Mouse (Mus musculus) intestine, postnatal 0 days (tissue): ENCODE results near the gene Aldh1a3. TPM values are rescaled to one million over a fixed set of nuclear protein-coding genes. Genes with fewer than 3 reads are reported as not detected.

Experiments used
- ATAC-seq: fragments of 200-750 bp; cut with Nextera tagmentation; 2 replicates; pipeline ENCODE4 v1.8.0; 2017; ENCODE audit warnings: mild to moderate bottlenecking, moderate TSS enrichment, moderate library complexity
- H3K27ac ChIP-seq: fragments of 300-500 bp; sonication (generic); 2 replicates; pipeline ENCODE4 v1.5.1; 2014; ENCODE audit warnings: mild to moderate bottlenecking, low read depth, low read length, moderate library complexity
- H3K27me3 ChIP-seq: fragments of 300-500 bp; sonication (generic); replicated peaks from 2 replicates; pipeline ENCODE4 v1.6.1; 2014; ENCODE audit warnings: low read length, mixed read lengths; ENCODE audit not compliant: control insufficient read depth, insufficient read depth
- H3K36me3 ChIP-seq: fragments of 300-500 bp; sonication (generic); 2 replicates; pipeline ENCODE4 v1.6.1; 2014; ENCODE audit warnings: mild to moderate bottlenecking, moderate library complexity; ENCODE audit not compliant: control insufficient read depth, insufficient read depth
- H3K4me1 ChIP-seq: fragments of 300-500 bp; sonication (generic); replicated peaks from 2 replicates; pipeline ENCODE4 v1.6.1; 2014; ENCODE audit warnings: antibody characterized with exemption, low read length, mixed read lengths; ENCODE audit not compliant: control insufficient read depth, insufficient read depth
- H3K4me2 ChIP-seq: fragments of 300-500 bp; sonication (generic); replicated peaks from 2 replicates; pipeline ENCODE4 v1.6.1; 2014; ENCODE audit warnings: low read depth, mild to moderate bottlenecking, moderate library complexity
- H3K4me3 ChIP-seq: fragments of 300-500 bp; sonication (generic); 2 replicates; pipeline ENCODE4 v1.5.1; 2014; ENCODE audit warnings: low read depth, low read length
- H3K9ac ChIP-seq: fragments of 300-500 bp; sonication (generic); 2 replicates; pipeline ENCODE4 v1.6.1; 2014; ENCODE audit warnings: mild to moderate bottlenecking, low read depth, low read length
- H3K9me3 ChIP-seq: fragments of 300-500 bp; sonication (generic); 2 replicates; pipeline ENCODE4 v1.6.1; 2016; ENCODE audit warnings: mixed run types; ENCODE audit not compliant: control insufficient read depth
- CTCF ChIP-seq: sonication (generic); IDR thresholded peaks from 2 replicates; pipeline ENCODE4 v1.5.1; 2016; ENCODE audit warnings: low read depth, mild to moderate bottlenecking, control low read depth, antibody characterized with exemption, moderate library complexity
- WGBS: fragments of 180-500 bp; shearing (Covaris S2); extraction: QIAGEN DNeasy Blood & Tissue Kit; methylation state at CpG from one replicate; pipeline ENCODE4 v1.1.7; 2014; 5-methylcytosine and 5-hydroxymethylcytosine counted together
- polyA plus RNA-seq: library from polyadenylated mRNA; unstranded; fragments of >200 nt; fragmentation: Nextera tagmentation; extraction: Ambion mirVana; gene quantifications from 2 replicates; pipeline ENCODE4 v1.2.1, GENCODE M21; 2015

The Aldh1a3 gene
- polyA plus RNA-seq, 1 experiment from 2014 or later, result 45.4 TPM

DNA sequence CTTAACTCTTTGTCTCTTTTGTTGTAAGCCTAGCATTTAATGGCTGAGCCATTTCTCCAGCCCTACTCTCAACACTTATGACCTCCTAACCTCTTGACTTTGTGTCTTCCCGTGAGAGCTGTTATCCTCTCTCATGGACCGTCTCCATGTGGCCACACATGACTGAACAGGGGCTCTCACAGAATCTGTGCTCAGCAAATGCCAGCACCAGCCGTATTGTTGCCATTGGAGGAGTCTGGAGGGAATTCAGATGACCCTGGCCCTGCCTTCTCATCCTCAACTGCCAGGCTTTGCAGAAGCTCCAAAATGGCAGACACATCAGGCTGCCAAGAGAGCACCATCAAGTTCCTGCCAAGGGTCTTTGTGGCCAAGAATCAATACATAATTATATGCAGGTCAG is 30.0 kb downstream of the Aldh1a3 start:
- Histone ChIP-seq H3K27ac (no peak overlapping the region), H3K9me3 (no peaks in the 10 kb centered on the region), H3K36me3 (no peaks in the 10 kb centered on the region), H3K4me1 (no peaks in the 10 kb centered on the region), H3K9ac (no peak overlapping the region), H3K4me3 (no peak overlapping the region), H3K27me3 (no peaks in the 10 kb centered on the region), H3K4me2 (no peak overlapping the region)
- ATAC-seq, result no peak
- no peak for TF ChIP-seq CTCF
- 73% methylated on average over 3 of the region's 3 CpGs for WGBS

DNA sequence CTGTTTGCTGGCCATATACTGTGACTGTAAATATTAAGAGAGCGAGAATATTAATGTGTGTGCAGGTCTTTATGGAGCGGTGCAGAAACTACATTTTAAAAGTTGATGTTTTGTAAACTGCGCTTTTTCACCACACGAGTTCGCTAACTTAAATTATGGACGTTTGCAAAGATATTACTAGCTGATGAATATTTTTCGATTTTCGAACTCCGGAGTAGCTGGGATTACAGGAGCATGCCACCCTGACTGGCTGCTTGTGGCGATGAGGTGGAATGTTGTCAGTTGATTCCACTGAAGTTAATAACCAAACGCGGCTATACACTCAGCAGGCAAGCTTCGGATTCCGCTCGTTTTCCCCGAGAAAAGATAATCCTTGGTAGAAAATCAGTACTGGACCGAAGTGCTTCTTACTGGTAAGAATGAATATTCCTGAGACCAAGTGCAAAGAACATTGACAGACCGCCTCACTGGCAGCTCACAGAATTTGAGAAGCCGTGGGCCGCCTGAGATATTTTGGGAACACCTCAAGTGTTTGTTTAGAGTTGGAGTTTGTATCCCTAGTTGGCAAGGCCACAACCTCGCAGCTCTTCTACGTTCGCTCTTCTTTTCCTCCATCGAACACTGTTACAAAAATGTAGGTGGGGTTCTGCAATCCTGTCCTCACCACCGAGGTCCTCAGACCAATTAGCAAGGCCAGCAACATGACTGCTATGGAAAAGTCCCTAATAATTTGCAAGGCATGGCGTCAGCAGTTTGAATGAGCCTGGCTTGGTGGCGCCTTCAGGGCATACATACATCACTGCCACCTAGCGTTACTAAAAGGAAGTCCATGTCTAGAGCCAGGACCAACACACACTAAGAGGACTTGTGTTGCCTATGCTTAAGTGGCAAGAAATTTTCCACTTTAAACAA is 38.4 kb downstream of the Aldh1a3 start:
- no peaks in the 10 kb centered on the region for H3K36me3 ChIP-seq
- TF ChIP-seq CTCF, result peak; percentile 98
- ATAC-seq, result peak; percentile 63
- H3K27me3 ChIP-seq, result no peaks in the 10 kb centered on the region
- H3K9ac ChIP-seq, result peak overlapping the region; percentile 90
- peak overlapping the region; percentile 82 for H3K27ac ChIP-seq
- H3K4me2 ChIP-seq, result peak overlapping the region; percentile 95
- 8% methylated on average over 28 of the region's 28 CpGs for WGBS
- H3K4me1 ChIP-seq, result peaks cover under 1% of the 10 kb centered on the region; the same call in 1 of the 2 replicates
- no peaks in the 10 kb centered on the region for H3K9me3 ChIP-seq
- peak overlapping the region; percentile 67 for H3K4me3 ChIP-seq

DNA sequence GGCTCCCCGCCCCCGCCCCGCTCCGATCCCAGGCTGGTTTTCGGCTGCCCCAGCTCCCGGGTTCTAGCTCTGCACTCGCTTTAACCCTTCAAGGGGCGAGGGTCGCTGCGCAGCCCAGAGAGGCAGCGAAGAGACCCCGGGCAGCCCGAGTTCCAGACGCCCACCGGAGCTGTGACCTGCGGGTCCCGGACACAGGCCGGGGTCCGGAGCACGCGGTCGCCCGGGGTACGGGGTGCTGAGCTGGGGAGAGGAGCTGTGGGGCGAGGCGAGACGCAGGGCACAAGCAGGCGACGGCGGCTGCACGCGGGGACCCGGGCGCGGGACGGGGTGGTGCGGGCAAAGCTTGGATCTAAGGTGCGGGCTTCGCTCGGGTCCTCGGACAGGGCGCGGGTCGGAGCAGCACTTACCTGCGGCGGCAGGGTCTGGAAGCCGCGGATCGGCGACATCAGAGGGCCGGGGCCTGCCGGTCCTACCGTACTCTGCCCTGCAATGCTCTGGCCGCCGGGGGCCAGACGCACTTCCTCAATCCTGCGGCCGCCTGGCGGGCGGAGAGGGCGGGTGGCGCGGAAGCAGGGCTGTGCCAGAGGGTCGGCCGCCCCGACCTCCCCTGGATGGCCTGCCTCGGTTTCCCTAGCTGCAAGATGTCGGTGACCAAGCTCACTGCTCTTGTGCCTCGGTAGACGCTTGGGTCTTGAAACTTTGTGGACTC is 39.4 kb downstream of the Aldh1a3 start, which contains the start of gene Lrrk1:
Gene Lrrk1 (minus strand): TSS at position 538 of the 709 bp plus-strand sequence.
- 2% methylated on average over 69 of the region's 70 CpGs for whole genome bisulfite sequencing
- Histone ChIP-seq H3K9ac (peak within 1 kb of the TSS; percentile 90), H3K4me3 (peak within 1 kb of the TSS; percentile 67), H3K9me3 (no peaks in the 10 kb centered on the region), H3K27me3 (no peaks in the 10 kb centered on the region), H3K4me1 (peaks cover 3% of the 10 kb centered on the region; the same call in 1 of the 2 replicates), H3K27ac (peak within 1 kb of the TSS; percentile 82), H3K36me3 (no peaks in the 10 kb centered on the region), H3K4me2 (peak within 1 kb of the TSS; percentile 95)
- peak; percentile 75 for TF ChIP-seq CTCF
- peak; percentile 79 for ATAC-seq

DNA sequence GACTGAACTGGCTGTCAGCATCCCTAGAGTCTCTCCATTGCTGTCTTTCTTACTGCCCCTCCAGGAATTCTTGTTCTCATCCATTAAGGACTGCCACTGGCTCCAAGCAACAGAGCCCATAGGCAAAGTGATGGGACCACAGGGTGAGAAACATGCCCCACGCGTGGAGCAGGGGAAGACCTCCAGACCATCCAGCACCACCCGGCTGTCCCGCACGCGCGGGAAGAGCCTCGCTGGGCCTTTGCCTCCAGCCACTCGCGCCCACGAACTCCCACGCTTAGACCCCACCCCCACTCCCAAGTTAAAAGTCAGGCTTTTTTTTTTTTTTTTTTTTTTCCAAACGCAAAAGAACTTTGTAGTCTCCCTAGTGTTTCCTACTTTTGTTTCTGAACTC is 39.9 kb downstream of the Aldh1a3 start:
- no peak for ATAC-seq
- peak overlapping the region; percentile 90 for H3K9ac ChIP-seq
- H3K4me3 ChIP-seq, result peak overlapping the region; percentile 67
- no peaks in the 10 kb centered on the region for H3K36me3 ChIP-seq
- H3K27ac ChIP-seq, result peak overlapping the region; percentile 82
- no peaks in the 10 kb centered on the region for H3K9me3 ChIP-seq
- no peaks in the 10 kb centered on the region for H3K27me3 ChIP-seq
- 2% methylated on average over 13 of the region's 13 CpGs for WGBS
- peak overlapping the region; percentile 95 for H3K4me2 ChIP-seq
- H3K4me1 ChIP-seq, result peaks cover 3% of the 10 kb centered on the region; the same call in 1 of the 2 replicates
- TF ChIP-seq CTCF, result no peak

GRCm38 (mm10) chr7:66386411-66386810 is 40.9 kb downstream of the Aldh1a3 start:
- Histone ChIP-seq H3K9me3 (no peaks in the 10 kb centered on the region), H3K27ac (no peak overlapping the region), H3K27me3 (no peaks in the 10 kb centered on the region), H3K9ac (no peak overlapping the region), H3K4me3 (no peak overlapping the region), H3K4me1 (peaks cover 3% of the 10 kb centered on the region; the same call in 1 of the 2 replicates), H3K4me2 (no peak overlapping the region; the same call in 1 of the 2 replicates), H3K36me3 (no peaks in the 10 kb centered on the region)
- WGBS, result 92% methylated on average over 6 of the region's 6 CpGs
- ATAC-seq, result no peak
- TF ChIP-seq CTCF, result no peak

DNA sequence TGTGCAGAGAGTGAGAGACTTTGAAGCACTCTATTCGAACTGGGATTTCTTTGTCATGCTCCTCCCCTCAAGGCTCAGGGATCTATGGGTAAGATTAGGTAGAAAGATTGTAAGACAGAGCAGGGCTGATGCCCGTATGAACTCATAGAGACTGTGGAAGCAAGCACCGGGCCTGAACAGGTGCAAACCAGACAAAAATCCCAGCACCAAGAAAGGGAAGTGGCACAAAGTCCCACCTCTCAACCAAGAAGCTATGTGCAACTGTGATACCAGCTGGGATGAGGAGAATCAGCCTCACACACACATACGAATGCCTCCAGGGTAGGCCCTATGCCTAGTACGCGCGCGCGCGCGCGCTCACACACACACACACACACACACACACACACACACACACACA is 41.5 kb downstream of the Aldh1a3 start:
- no peak for ATAC-seq
- H3K27ac ChIP-seq, result no peak overlapping the region
- H3K4me2 ChIP-seq, result no peak overlapping the region
- no peaks in the 10 kb centered on the region for H3K9me3 ChIP-seq
- H3K36me3 ChIP-seq, result 0 out of 2 replicates have a peak, but pooled peaks cover under 1% of the 10 kb centered on the region
- H3K9ac ChIP-seq, result no peak overlapping the region
- H3K4me3 ChIP-seq, result no peak overlapping the region
- peaks cover 3% of the 10 kb centered on the region; the same call in 1 of the 2 replicates for H3K4me1 ChIP-seq
- WGBS, result 89% methylated on average over 12 of the region's 12 CpGs
- H3K27me3 ChIP-seq, result no peaks in the 10 kb centered on the region
- TF ChIP-seq CTCF, result no peak
